Mouse (Mus musculus) liver, embryonic 14.5 days (tissue): ENCODE results near the gene Crip2. TPM values are rescaled to one million over a fixed set of nuclear protein-coding genes. Genes with fewer than 3 reads are reported as not detected.

Source experiments
- ATAC-seq: fragments of 200-750 bp; cut with Nextera tagmentation; 2 replicates; pipeline ENCODE4 v1.8.0; 2017; ENCODE audit warnings: moderate number of reproducible peaks, mild to moderate bottlenecking, moderate library complexity; ENCODE audit not compliant: insufficient read depth
- DNase-seq, 3 experiments: peaks; one replicate each; pipeline ENCODE4 v3.0.0-alpha.2; 2012 to 2013; ENCODE audit warnings: low read depth in 3 of 3, low spot score in 3 of 3
- H3K27ac ChIP-seq: fragments of 300-500 bp; sonication (generic); 2 replicates; pipeline ENCODE4 v1.5.1; 2014; ENCODE audit warnings: moderate library complexity, mild to moderate bottlenecking, control low read depth, inconsistent platforms
- H3K27me3 ChIP-seq: fragments of 300-500 bp; sonication (generic); 2 replicates; pipeline ENCODE4 v1.6.1; 2014; ENCODE audit warnings: mild to moderate bottlenecking, low read length, moderate library complexity; ENCODE audit not compliant: control insufficient read depth, insufficient read depth
- H3K36me3 ChIP-seq: fragments of 300-500 bp; sonication (generic); replicated peaks from 2 replicates; pipeline ENCODE4 v1.6.1; 2014; ENCODE audit warnings: low read depth; ENCODE audit not compliant: control insufficient read depth, insufficient read depth
- H3K4me1 ChIP-seq, 2 experiments: fragments of 200-500 bp in 1 of 2; fragments of 300-500 bp in 1 of 2; sonication (generic) in 1 of 2; replicated peaks; 2 replicates each; pipeline ENCODE4 v1.6.1; 2012 to 2014; ENCODE audit warnings: antibody characterized with exemption in 1 of 2, inconsistent platforms in 1 of 2, low read length in 1 of 2; ENCODE audit not compliant: control insufficient read depth in 2 of 2, insufficient read depth in 2 of 2
- H3K4me2 ChIP-seq: fragments of 300-500 bp; sonication (generic); 2 replicates; pipeline ENCODE4 v1.6.1; 2014; ENCODE audit warnings: low read depth, mild to moderate bottlenecking, control low read depth, moderate library complexity
- H3K4me3 ChIP-seq, 2 experiments: fragments of 200-500 bp in 1 of 2; fragments of 300-500 bp in 1 of 2; sonication (generic) in 1 of 2; 2 replicates each; pipeline ENCODE4 v1.5.1; 2012 to 2014; ENCODE audit warnings: low read depth in 2 of 2, low read length in 2 of 2, mild to moderate bottlenecking in 2 of 2, control low read depth in 1 of 2, inconsistent platforms in 1 of 2, moderate library complexity in 1 of 2; ENCODE audit not compliant: insufficient read depth in 1 of 2
- H3K9ac ChIP-seq: fragments of 300-500 bp; sonication (generic); replicated peaks from 2 replicates; pipeline ENCODE4 v1.6.1; 2014; ENCODE audit warnings: mild to moderate bottlenecking, control low read depth, moderate library complexity
- H3K9me3 ChIP-seq: fragments of 300-500 bp; sonication (generic); 2 replicates; pipeline ENCODE4 v1.6.1; 2016; ENCODE audit warnings: low read length, mixed read lengths; ENCODE audit not compliant: control insufficient read depth
- CTCF ChIP-seq: IDR thresholded peaks from 2 replicates; pipeline ENCODE4 v1.5.1; 2016; ENCODE audit warnings: antibody characterized with exemption, low read depth, control low read depth
- EP300 ChIP-seq: IDR thresholded peaks from 2 replicates; pipeline ENCODE4 v1.6.1; 2016; ENCODE audit warnings: antibody characterized with exemption, low read depth
- WGBS: fragments of 180-500 bp; shearing (Covaris S2); extraction: QIAGEN DNeasy Blood & Tissue Kit; methylation state at CpG from one replicate; pipeline ENCODE4 v1.1.7; 2014; ENCODE audit not compliant: insufficient replicate concordance; 5-methylcytosine and 5-hydroxymethylcytosine counted together
- polyA plus RNA-seq, 2 experiments: library from polyadenylated mRNA; depleted of rRNA in 1 of 2; stranded (reverse) in 1 of 2; unstranded in 1 of 2; fragments of >200 nt; fragmentation: Nextera tagmentation in 1 of 2; extraction: Ambion mirVana in 1 of 2; gene quantifications; 2 replicates each; pipeline versions ENCODE4 v1.2.1 to v1.2.3; 2012 to 2014

Crip2 gene
- polyA plus RNA-seq, 2 experiments, result 29.3 to 35.0 TPM

DNA sequence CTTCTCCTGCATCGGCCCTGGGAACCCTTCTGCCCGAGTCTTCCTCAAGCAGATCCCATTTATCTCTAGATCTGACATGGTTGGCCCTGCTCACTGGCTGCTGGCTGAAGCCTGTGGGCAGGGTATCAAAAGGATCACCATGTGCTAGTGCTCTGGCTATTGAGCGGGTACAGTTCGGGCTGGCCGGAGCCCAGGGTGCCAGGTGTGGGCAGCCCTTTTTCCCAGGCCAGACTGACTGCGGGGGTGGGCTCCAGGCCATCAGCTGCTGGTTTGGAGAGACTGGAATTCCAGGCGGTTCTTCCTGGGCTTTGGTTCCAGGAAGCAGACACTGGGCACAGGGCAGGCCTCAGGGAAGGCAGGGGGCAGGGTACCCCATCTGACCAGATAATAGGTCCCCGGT lies 7.4 kb downstream of the Crip2 start:
- Histone ChIP-seq H3K9ac (no peak overlapping the region), H3K9me3 (no peaks in the 10 kb centered on the region), H3K4me1 (peaks cover 18 to 28% of the 10 kb centered on the region in 2 experiments), H3K4me3 (no peak overlapping the region), H3K36me3 (no peaks in the 10 kb centered on the region), H3K4me2 (no peak overlapping the region), H3K27ac (no peak overlapping the region), H3K27me3 (peaks cover 24% of the 10 kb centered on the region)
- ATAC-seq, result no peak
- DNase-seq, result no peak
- 62% methylated on average over 8 of the region's 8 CpGs for WGBS
- no peak for TF ChIP-seq EP300
- TF ChIP-seq CTCF, result no peak

DNA sequence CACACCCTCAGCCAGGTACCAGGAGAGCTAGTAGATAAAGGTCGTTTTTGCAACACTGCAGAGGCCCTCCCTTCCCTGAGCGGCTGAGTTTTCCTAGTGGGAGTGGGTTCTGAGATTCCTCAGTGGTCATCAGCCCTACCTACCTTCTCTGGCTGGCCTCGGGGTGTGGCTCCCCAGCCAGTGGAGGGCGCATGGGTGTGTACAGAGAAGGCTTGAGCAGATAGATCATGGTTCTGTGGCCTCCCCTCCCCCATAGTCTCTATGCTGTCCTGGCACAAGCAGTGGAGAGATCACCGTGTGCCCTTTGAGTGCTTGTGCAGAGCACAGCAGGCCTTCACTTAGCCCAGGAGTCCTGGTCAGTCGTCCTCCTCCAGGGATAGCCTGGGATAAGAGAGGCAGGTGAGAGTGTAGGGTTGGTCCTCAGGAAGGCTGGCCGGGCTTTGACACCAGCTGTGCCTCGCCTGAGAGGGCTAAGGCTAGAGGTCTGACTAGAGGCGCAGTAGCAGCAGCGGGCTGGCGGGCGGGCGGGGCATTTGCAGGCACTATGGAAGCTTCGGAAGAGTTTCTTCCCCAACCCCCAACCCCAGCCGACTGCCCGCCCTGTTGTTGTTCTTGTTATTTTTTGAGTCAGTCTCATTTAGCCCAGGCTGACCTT lies 8.5 kb downstream of the Crip2 start:
- H3K27me3 ChIP-seq, result peaks cover 20% of the 10 kb centered on the region
- peak; percentile 29; the same call in 1 of the 2 replicates for ATAC-seq
- H3K9ac ChIP-seq, result no peak overlapping the region

DNA sequence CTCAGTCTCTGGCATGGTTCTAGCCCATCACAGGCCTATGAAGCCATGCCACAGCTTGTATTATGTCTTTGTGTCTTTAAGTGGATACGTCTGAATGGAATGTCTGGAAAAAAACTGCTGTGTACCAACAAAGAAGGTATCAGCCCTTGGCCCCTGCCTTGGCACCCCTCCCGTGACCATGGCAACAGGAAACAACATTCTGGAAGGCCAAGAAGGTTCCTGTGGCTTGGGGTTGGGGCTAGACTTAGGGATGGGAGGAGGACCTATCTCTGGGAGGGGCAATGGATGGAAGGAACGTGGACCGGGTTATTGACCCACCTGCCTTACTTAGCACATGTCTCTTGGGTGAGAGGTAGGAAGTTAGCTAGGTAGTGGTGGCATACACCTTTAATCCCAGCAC lies 9.3 kb downstream of the Crip2 start:
- TF ChIP-seq CTCF (no peak), EP300 (no peak)

More for the DNA sequence above, 8.5 kb downstream of the Crip2 start:
- H3K4me1 ChIP-seq, result peaks cover 15 to 24% of the 10 kb centered on the region in 2 experiments
- DNase-seq, result peak; percentile 58 to 74 (median 66)
- 24% methylated on average over 16 of the region's 16 CpGs for WGBS
- H3K27ac ChIP-seq, result no peak overlapping the region
- no peak overlapping the region; the same call in 1 of the 2 replicates for H3K4me2 ChIP-seq
- H3K9me3 ChIP-seq, result no peaks in the 10 kb centered on the region
- H3K36me3 ChIP-seq, result no peaks in the 10 kb centered on the region
- TF ChIP-seq EP300, result no peak
- TF ChIP-seq CTCF, result peak; percentile 74
- no peak overlapping the region for H3K4me3 ChIP-seq

DNA sequence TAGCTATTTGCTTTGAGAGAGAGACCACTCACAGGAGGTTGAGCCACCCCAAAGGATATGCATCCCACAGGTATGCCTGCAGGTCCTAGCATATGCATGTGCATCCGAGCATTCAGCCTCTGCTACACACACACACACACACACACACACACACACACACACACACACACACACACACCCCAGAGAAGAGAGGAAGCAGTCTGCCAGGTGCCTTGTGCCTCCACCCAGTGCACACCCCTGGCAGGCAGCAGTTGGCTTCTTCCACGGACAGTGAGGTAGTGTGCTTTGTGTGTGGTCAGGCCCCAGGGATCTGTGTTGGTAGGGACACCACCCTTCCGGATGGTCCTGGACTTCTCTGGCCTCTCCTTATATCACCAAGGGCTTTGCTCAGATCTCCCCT lies 9.9 kb downstream of the Crip2 start:
- no peaks in the 10 kb centered on the region for H3K9me3 ChIP-seq
- no peak overlapping the region for H3K9ac ChIP-seq
- H3K4me1 ChIP-seq, result peaks cover 17 to 24% of the 10 kb centered on the region in 2 experiments
- no peak overlapping the region for H3K4me2 ChIP-seq
- no peak overlapping the region for H3K4me3 ChIP-seq
- no peak for TF ChIP-seq EP300
- TF ChIP-seq CTCF, result no peak
- H3K27me3 ChIP-seq, result peaks cover 20% of the 10 kb centered on the region
- 53% methylated on average over 3 of the region's 3 CpGs for WGBS
- DNase-seq (no peak), ATAC-seq (no peak)
- no peaks in the 10 kb centered on the region for H3K36me3 ChIP-seq
- no peak overlapping the region for H3K27ac ChIP-seq

More for the DNA sequence above, 9.3 kb downstream of the Crip2 start:
- no peak overlapping the region for H3K9ac ChIP-seq
- H3K27ac ChIP-seq, result no peak overlapping the region
- peaks cover 20% of the 10 kb centered on the region for H3K27me3 ChIP-seq
- H3K36me3 ChIP-seq, result no peaks in the 10 kb centered on the region
- WGBS, result 55% methylated on average over 4 of the region's 4 CpGs
- no peaks in the 10 kb centered on the region for H3K9me3 ChIP-seq
- H3K4me3 ChIP-seq, result no peak overlapping the region
- DNase-seq (no peak), ATAC-seq (no peak)
- peaks cover 15 to 24% of the 10 kb centered on the region in 2 experiments for H3K4me1 ChIP-seq
- no peak overlapping the region for H3K4me2 ChIP-seq

DNA sequence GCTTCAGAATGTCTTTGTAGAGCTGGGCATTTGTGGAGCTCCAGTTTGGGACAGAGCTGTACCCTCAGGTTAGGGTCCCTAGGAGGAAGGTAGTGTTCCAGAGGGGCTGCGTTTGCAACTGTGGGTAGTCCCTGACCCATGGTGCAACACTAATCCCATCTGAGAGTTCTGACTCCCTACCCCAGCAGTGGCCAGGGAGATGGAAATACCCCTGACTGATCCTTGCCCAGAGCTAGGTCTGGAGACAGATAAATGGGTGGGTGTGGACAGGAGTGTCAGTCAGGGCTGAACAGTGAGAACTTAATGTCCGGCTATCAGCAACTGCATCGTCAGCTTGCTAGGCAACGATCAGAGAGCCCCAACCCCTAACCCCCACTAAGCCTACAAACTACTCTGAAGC lies 10.6 kb downstream of the Crip2 start:
- TF ChIP-seq EP300, result no peak
- no peak for TF ChIP-seq CTCF
- no peaks in the 10 kb centered on the region for H3K36me3 ChIP-seq
- H3K9ac ChIP-seq, result no peak overlapping the region
- H3K4me3 ChIP-seq, result no peak overlapping the region
- H3K27me3 ChIP-seq, result peaks cover 20% of the 10 kb centered on the region
- DNase-seq (no peak), ATAC-seq (no peak)
- WGBS, result 24% methylated on average over 4 of the region's 4 CpGs
- H3K9me3 ChIP-seq, result no peaks in the 10 kb centered on the region
- H3K4me1 ChIP-seq, result peaks cover 23 to 28% of the 10 kb centered on the region in 2 experiments
- H3K27ac ChIP-seq, result no peak overlapping the region
- no peak overlapping the region for H3K4me2 ChIP-seq
